Mouse (Mus musculus) liver, adult 2 months (tissue): ENCODE measurements around the gene Lasp1.
"Not testable (repeated sequence)": the region's sequence is repeated elsewhere in the genome, so short reads cannot be mapped to it uniquely, and the experiment has no call there.

Experiments used
- CTCF ChIP-seq: fragments of 200-500 bp; IDR thresholded peaks from 2 replicates; pipeline ENCODE4 v1.5.1; 2011; ENCODE audit warnings: low read depth, low read length, control low read depth
- POLR2A ChIP-seq: fragments of 200-500 bp; IDR thresholded peaks from 2 replicates; pipeline ENCODE4 v1.6.1; 2011; ENCODE audit warnings: low read length, control low read depth; ENCODE audit not compliant: insufficient read depth; ENCODE audit errors: extremely low read depth

GRCm38 (mm10) chr11:97790778-97791438 lies 7.9 kb upstream of the Lasp1 start:
- TF ChIP-seq CTCF, POLR2A: not testable (repeated sequence)
